Mouse (Mus musculus) layer of hippocampus, postnatal 14 days (tissue): ENCODE results near the gene Adgrl3. TPM values are rescaled to one million over a fixed set of nuclear protein-coding genes. Genes with fewer than 3 reads are reported as not detected.

Experiments used
- DNase-seq, 2 experiments: peaks; one replicate each; pipeline ENCODE4 v3.0.0; 2021 to 2022; ENCODE audit warnings: low spot score in 2 of 2, mixed read lengths in 1 of 2
- total RNA-seq, 2 experiments: library from RNA; stranded (reverse); gene quantifications; 2 replicates each; pipeline ENCODE4 v1.2.3; 2021

Gene Adgrl3
- total RNA-seq, 2 experiments from 2014 or later: 169 to 196 TPM

DNA sequence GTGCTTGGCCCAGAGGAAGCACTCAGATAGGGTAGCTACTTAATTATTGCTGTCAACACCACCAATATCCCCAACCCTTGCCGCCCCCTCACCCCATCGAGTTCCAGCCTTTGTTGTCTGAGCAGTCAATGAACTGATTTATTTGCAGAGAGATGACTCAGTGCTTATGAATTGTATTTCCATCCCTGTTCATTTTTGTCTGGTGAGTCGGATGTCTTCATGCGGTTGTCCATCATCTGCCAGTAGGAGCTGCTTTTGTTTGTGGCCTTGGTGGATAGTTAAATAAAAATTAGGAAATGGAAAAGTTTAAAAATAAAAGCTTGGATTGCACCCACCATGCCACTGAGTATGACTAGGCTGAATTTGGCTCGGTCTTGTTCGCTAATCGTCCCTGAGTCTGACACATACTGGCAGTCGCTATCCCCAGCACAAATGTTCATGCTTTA is 344.3 kb downstream of the Adgrl3 start:
- DNase-seq: peak in 1 of 2 experiments; percentile 31

DNA sequence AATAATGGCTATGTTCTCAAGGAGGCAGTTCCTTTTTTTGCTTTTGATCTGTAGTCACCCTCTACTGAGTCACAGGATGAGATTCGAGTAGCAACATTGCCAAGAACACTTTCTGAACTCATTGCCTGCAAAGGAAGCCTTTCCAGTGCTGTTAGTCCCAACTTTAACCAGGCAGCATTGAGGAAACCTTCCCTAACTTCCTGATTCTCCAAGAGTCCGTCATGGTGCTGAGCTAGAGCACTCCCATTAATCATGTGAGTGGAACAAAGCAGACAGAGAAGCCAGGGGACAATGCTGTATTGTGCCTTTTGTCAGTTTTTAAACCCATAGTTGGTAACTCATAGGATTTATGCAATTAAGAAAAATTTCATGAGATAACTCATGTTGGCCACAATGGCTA is 345.3 kb downstream of the Adgrl3 start:
- DNase-seq: no peak

DNA sequence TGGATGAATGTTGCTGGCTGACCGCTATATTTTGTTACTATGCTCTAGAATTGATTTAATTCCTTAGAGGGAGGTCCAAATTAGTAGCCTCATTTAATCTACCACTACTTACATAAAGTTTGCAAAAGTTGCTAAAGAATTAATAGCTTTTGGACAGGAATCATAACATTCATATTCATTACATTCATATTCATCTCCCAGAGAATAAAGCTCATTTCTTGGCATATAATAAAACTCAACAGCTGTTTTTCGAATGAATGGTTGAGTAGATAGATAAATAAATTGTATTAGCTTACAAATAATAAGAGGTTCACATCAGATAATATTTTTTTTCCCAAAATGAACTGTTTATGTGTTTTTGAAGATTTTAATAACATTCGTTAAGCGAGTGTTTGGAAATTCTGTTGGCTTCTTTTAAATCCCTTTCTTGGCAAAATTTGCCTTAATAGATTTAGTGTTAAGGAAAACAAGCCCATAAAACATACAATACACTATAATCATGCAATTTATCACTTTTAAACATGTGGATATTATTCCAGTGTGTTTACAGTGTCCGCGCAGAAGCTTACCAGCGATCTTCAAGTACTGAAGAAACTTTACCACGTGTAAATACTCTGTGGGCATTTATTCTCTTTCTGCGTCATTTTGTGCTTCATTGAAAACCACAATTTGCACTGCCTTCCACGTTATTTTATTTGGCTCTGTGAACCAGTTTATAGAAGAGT is 350.4 kb downstream of the Adgrl3 start:
- DNase-seq: no peak

DNA sequence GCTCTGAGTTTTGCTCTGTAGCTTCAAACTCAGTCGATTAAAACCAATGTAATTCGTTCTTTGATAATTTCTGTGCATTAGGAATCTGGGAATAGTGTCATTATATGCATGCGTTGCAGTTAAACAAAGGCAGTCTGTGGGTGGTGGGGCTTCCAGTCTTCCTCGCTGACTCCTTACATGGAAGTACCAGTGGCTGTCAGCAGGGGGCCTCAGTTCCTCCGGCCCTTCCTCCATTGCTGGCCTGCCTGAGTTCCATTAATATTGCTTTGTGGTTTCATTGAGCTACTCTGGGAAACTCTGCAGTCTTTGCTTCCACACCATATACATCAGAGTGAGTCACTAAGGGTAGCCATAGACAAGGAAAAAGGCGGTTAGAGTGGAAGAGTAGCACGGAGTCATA is 356.1 kb downstream of the Adgrl3 start:
- no peak for DNase-seq

DNA sequence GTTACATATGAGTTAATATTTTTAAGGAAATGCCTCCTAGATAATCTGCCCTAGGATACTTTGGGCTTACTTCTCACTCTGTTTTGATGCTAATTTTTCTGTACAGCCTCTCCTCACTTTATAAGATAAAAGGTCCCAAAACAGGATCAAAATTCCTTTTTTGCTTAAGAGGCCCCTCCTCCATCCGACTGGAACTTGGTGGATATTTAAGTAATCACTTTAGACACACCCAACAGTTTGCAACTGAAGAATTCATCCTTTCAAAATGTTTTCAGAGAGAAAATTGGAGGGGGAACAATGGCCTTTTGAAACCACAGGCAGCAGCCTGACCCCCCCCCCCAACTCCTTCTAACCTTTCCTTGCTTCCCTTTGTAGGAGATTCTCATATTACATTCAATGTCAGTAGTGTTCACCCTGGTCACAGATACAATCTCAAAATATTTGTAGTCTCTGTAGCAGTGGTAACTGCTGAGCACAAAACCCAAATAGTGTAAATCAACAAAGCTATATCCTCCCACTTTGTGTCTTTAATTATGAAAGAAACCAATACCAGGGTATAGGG is 385.7 kb downstream of the Adgrl3 start:
- DNase-seq: no peak

DNA sequence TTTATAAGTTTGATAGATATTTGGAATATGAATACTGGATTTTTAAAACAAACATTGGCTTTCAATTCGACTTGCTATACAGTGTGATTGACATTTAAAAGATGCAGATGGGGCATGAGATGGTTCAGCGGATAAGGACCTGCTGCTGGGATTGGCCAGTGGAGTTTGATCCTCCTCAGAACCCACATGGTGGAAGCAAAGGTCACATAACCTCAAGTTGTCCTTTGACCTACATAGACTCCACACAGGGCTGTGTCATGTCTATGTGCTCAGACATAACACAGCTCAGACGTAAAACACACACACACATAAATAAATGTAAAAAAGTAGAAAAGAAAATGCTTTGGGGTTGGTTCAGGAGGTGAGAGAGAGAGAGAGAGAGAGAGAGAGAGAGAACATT is 397.4 kb downstream of the Adgrl3 start:
- DNase-seq: no peak

DNA sequence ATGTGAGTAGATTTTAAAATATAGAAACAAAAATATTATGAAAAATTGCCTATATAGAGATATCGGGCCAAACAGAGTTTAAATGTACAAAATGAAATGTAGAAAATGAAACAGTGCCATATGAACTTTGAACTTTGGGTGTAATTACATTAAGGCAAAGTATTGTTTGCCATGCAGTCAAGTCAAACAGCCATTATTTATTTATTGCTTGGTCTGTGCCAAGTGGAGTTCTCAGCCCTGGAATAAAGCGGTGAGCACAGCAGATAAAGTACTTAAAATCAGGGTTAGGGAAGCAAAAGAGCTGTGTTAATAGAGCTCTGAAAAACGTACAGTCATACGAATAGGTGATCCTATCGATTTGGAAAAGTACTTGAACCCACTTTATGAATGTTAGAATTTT is 407.5 kb downstream of the Adgrl3 start:
- no peak for DNase-seq

DNA sequence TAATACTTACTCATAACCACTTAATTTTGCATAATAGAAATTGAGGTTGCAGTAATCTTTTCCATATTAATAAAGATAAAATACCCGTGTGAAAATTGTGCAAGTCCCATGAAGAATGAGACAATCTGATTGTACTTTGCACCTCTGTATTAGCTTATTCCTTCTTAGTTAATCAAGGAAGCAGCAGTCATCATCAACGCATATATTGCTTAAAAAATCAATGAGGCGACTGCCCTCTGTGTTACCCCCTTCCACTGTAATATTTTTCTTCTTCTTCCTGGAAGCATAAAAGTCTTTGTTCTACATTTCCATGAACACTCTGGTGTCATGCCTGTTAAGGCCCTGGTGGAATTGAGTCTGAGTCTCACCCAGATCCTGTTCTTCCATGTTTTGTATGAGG is 416.4 kb downstream of the Adgrl3 start:
- no peak for DNase-seq

DNA sequence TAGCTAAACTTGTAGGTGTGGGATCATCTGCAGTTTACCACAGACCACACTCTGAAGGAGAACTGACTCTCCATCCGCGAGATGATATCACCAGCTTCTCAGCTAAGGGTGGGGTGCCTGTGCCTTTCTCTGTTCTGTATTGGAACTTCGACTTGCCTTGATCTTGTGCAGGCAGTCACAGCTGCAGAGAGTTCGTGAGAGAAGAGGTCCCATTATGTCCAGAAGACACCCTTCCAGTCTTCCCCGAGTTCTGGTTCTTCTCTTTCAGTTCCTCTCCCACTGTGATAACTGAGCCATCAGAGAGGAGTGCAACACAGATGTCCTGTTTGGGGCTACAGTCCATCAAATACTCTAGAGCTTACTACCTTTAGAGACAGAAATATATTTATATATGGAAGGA is 422.2 kb downstream of the Adgrl3 start:
- no peak for DNase-seq

DNA sequence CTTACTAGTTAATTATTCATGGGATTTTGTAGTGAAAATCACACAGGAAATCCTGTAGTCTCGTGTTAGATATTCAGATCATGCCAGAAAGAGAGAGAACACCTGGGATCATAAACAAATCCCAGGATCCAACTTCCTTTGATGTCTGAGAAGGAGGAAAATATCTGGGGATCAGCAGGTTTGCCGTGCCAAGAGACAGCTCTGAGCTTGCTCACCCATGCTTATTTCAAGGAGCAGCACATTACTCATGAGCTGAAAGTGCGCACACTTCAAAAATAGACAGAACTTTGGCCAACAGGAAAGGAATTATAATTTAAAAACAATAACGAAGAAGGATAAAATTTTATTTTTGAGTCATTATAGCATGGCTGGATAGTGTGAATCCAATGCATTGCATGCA is 446.0 kb downstream of the Adgrl3 start:
- no peak for DNase-seq

DNA sequence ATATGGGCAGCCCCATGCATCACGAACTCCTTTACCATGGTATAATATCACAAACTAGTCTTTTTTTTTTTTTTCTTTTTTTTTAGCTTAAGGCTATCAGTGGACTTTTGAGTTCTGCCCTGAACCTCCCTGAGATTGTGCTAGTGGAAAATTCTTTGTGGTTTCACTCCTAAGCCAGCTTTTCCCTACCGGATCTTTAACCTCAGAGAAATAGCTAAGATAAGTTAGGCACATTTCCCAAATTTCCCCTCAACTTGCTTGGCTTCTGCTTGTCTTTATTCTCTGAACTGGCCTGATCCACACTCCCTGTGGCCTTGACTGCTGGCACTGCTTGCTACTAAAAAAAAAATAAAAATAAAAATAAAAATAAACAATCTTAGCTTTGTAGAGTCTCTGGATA is 454.7 kb downstream of the Adgrl3 start:
- no peak for DNase-seq

DNA sequence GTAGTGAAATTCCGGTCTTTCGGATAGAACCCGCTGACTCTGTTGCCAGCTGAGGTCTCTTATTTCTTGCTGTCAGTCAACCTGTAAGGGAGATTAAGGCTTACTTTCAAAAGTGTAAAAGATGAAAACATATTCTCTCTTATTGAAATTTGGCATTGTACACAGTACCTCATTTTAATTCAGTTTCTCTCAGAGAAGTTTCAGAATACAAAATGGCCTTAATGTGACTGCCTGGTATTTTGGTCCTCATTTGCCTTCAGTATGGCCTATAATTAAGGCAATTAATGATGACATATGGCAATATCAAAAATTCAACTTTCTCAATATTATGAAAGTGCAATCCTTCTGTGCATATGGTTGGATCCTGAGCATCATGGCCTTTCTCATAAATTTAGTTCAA is 455.5 kb downstream of the Adgrl3 start:
- no peak for DNase-seq

DNA sequence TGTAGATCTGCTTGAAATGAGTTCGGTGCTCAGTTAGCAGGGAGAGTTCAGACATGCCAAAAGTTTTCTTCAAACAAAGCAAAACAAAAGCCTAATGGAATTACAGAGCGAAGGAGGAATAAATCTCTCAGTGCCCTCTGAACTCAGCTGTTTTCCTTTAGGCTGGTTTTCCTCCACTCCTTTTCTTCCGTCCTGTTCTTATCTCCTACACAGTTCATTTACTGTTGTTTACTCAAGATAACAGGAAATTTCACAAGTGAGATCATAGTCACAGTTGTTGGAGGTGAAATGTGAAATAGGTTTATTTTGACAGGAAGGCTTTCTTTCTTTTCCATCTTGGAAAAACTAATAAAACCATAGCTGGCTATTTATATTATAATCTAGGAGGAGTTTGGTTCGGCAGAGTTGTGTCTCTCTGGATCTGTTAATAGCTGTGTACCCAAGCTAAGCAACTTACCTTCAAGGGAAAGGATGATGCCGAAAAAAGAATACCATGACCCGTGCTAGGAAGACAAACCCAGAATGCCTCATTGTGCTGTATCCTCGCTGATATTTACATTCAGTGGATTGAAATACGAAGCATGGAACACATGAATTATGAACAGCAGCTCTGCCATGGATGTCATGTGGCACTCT is 456.2 kb downstream of the Adgrl3 start:
- no peak for DNase-seq

DNA sequence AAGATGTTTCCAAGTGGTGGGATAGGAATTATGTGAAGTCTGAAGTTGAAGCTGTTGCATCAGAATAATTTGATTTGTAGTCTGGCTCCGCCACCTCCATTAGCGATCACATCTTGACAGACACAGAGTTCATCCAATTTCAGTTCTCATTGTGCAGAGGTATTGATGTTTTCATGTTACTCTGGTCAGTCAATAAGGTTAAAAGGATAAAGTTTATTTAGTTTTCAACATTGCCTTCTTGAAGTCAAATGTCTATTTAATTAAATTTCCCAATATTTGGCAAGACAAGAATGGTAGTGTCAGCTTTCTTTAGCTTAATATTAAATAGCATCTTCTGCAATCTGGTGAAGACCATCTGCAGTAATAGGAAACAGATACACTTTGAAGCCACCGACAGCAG is 461.0 kb downstream of the Adgrl3 start:
- no peak for DNase-seq

DNA sequence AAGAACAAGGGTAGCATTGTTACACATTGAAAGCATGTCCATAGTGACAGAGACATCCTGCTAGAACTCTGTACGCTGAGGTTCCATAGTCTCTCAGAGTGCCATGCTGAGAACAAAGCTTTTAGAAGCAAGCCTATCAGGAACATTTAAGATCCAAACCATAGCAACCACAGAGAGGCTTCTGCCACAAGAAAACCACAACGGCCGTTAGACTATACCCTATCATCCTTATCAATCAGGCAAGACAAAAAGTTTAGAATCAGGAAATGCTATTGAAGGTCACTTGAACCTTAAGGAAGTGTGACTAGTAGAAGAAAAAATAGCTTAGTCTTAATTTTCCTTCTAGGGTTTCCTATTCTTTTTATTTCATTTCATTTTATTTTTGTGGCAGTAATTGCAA is 464.0 kb downstream of the Adgrl3 start:
- DNase-seq: no peak

DNA sequence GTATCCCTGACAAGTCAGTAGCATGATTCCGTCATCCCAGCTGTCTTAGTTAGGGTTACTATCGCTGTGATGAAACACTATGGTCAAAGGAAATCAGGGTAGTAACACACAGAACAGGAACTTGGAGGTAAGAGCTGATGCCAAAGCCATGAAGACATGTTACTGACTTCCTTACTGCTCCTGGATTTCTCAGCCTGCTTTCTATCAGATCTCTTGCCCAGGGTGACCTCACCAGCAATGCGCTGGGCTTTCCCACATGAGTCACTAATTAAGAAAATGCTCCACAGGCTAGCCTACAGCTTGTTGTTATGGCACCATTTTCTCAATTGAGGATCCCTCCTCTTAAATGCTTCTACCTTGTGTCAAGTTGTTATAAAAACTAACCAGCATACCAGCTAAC is 481.1 kb downstream of the Adgrl3 start:
- DNase-seq: no peak

DNA sequence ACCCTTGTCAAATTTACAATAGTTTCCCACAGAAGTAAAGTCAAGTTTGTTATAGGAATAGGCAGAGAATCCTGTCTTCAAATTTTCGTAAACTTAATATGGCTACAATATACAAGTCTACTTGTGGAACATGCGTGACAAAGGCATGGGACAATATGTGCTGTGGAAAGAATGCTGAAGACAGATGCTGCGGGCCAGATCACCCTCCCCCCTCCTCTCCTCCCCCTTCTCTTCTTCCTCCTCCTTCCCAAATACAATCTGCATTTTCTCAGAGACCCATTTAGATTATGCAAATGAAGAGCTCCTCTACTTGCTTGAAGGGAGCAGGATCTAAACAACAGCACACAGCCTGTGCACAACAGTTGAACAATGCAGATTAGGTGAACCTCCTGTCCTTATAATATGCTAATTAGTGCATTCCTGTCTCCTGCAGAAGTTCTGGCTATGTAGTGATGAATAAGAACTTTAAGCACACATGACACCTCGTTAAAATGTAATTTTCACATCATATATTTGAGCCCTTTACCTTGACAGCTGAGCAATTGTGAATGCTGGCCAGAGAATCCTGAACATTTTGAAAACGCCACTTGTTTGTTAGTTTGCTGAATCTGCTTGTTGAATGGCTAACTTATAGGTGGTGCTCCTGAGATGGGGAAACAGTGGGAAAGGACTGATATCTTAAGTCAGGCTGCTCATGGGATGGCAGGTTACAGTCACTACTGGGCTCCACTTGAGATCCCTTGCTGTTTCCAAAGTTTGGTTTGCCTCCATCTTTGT is 499.0 kb downstream of the Adgrl3 start:
- no peak for DNase-seq

DNA sequence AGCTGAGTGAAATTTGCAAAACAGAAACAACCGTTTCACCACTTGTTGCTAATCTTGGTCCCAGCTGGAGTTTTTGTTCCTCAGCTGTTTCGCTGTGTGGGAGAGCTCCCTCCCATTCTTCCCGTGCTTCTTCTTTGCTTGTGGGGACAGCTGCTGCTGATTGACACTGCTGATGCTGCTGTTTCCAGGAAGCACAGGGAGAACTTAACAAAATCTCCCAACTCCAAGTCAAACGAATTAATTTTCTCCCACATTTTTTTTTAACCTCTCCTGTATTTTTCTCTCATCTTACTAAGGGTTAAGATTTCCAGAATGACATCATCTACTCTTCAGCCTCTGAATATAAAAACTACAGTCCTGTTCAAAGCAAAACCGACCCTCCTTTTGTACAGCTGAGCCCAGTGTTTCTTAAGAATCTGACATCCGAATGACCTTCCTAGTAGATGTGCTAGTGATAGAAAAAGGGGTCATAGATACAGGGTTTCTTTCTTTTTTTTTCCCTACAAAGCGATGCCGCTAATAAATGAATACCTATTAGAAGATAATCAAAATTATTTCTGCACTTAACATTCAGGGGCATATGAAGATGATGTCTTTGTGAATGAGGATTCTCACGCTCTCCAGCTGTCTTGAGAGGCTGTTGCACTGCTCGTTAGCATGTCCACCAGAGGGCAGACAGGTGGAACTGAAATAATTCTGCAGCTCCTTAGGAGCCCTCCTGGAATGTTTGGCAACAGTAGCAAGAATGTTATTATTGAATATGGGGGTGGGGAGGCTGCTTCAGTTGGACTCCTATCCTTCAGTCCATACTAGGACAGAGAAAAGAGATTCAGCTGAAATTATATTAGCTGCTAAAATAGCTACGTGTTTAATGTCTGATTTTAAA is 499.8 kb downstream of the Adgrl3 start:
- peak; percentile 27 to 34 for DNase-seq

DNA sequence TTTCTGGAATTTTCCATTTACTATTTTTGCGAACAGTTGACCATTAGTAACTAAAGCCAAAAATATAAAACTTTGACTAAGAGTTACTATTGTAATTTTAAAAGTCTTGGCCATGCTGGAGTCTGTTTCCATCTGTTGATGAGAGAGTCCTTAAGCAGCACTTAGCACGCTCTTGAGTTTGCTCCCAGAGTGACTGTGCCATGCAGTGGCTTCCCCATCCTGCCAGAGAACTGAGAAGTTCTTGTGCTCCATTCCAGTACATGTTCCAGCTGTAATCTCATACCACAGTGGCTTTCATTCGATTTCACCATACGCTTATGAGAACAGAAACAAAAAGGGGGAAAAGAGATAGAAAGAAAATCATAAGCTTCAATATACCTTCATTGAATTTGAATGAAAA is 502.8 kb downstream of the Adgrl3 start:
- no peak for DNase-seq

DNA sequence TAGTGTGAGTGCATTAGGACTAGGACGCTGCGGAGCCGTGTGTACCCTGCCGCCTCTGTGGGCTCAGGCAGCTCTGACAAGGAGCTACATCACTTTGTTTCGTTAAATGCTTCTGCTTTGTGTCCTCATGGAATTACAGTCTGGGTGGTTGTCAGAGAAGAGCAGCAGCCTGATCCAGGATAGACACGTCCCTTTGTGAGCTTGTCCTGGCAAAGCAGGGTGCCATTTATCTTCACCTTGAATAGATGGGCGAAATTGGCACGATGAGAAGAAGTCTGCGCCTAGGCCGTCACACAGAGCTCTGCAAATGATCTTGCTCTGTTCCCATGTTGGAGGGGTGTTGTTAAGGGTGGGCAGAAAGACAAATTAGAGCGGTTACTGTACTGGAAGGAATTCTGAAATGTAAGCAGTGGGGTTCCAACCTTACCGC is 504.6 kb downstream of the Adgrl3 start:
- no peak for DNase-seq

DNA sequence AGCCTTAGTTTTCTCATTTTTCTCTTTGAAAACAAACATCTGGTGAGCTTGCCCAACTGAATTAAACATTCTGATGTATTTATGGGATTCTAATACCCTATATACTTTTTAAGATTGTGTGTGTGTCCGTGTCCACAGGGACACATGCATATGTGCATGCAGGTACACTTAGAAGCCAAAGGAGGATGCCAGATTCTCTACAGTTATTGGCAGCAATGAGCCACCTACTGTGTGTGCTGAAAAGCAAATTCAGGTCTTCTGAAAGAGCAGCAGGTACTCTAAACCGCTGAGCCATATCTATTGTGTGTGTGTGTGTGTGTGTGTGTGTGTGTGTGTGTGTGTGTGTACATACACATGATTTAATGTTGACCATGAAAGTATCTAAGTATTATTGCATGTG is 505.4 kb downstream of the Adgrl3 start:
- DNase-seq: no peak
